Mouse (Mus musculus): ENCODE results near the gene Ackr2. TPM values are rescaled to one million over a fixed set of nuclear protein-coding genes. Genes with fewer than 3 reads are reported as not detected.

Ackr2 gene
- polyA plus RNA-seq (2015; fragmentation: Nextera tagmentation; extraction: Ambion mirVana), result 1.1 and 1.7 TPM in 2 replicates

GRCm38 (mm10) chr9:121898245-121898644 is at the start of gene Ackr2:
Gene Ackr2, plus strand, starts transcription at chr9:121898355.
- 70% methylated on average over 6 of the region's 9 CpGs for WGBS
- Histone ChIP-seq H3K9me3 (replicated peaks) (no peaks in the 10 kb centered on the region), H3K27me3 (no peaks in the 10 kb centered on the region), H3K4me2 (no peak within 1 kb of the TSS), H3K4me1 (no peaks in the 10 kb centered on the region), H3K36me3 (ENCODE audit: poor library complexity, severe bottlenecking) (no peaks in the 10 kb centered on the region), H3K27ac (no peak within 1 kb of the TSS), H3K4me3 (no peak within 1 kb of the TSS), H3K9ac (no peak within 1 kb of the TSS)
- ATAC-seq, result no peak

GRCm38 (mm10) chr9:121854246-121854645 is 43.9 kb upstream of the Ackr2 start:
- no peak overlapping the region for H3K27ac ChIP-seq
- no peak overlapping the region for H3K4me2 ChIP-seq
- H3K4me3 ChIP-seq, result no peak overlapping the region
- H3K27me3 ChIP-seq, result no peaks in the 10 kb centered on the region
- H3K36me3 ChIP-seq (ENCODE audit: poor library complexity, severe bottlenecking), result peaks cover 26% of the 10 kb centered on the region
- 91% methylated on average over 3 of the region's 3 CpGs for WGBS
- H3K9me3 ChIP-seq (replicated peaks), result no peaks in the 10 kb centered on the region
- ATAC-seq, result no peak
- no peak overlapping the region for H3K9ac ChIP-seq
- peaks cover 15% of the 10 kb centered on the region for H3K4me1 ChIP-seq

GRCm38 (mm10) chr9:121856649-121857416 is 41.3 kb upstream of the Ackr2 start:
- Histone ChIP-seq H3K9ac (peak overlapping the region; percentile 90), H3K27me3 (no peaks in the 10 kb centered on the region), H3K27ac (peak overlapping the region; percentile 94), H3K4me2 (peak overlapping the region; percentile 93), H3K9me3 (replicated peaks) (no peaks in the 10 kb centered on the region), H3K4me3 (peak overlapping the region; percentile 81), H3K4me1 (peaks cover 15% of the 10 kb centered on the region), H3K36me3 (ENCODE audit: poor library complexity, severe bottlenecking) (peaks cover 3% of the 10 kb centered on the region)
- ATAC-seq, result no peak; the same call in 1 of the 2 replicates
- WGBS, result 2% methylated on average over 39 of the region's 39 CpGs

GRCm38 (mm10) chr9:121857474-121858152 is 40.5 kb upstream of the Ackr2 start:
- Histone ChIP-seq H3K9me3 (replicated peaks) (no peaks in the 10 kb centered on the region), H3K36me3 (ENCODE audit: poor library complexity, severe bottlenecking) (no peaks in the 10 kb centered on the region), H3K4me1 (peaks cover 15% of the 10 kb centered on the region), H3K4me3 (peak overlapping the region; percentile 81), H3K27me3 (no peaks in the 10 kb centered on the region), H3K27ac (peak overlapping the region; percentile 94), H3K9ac (peak overlapping the region; percentile 90), H3K4me2 (peak overlapping the region; percentile 93)
- peak; percentile 99 for ATAC-seq
- WGBS, result 0% methylated on average over 50 of the region's 70 CpGs

GRCm38 (mm10) chr9:121858153-121858488 is 40.0 kb upstream of the Ackr2 start, which contains the start of gene Higd1a:
Gene Higd1a, minus strand, starts transcription at chr9:121858362.
- 10% methylated on average over 6 of the region's 6 CpGs for WGBS
- ATAC-seq, result no peak
- H3K9me3 ChIP-seq (replicated peaks), result no peaks in the 10 kb centered on the region

GRCm38 (mm10) chr9:121859345-121859744 is 38.8 kb upstream of the Ackr2 start:
- ATAC-seq, result no peak
- no peaks in the 10 kb centered on the region for H3K36me3 ChIP-seq (ENCODE audit: poor library complexity, severe bottlenecking)
- H3K9me3 ChIP-seq (replicated peaks), result no peaks in the 10 kb centered on the region
- 96% methylated on average over 2 of the region's 2 CpGs for WGBS
- H3K9ac ChIP-seq, result no peak overlapping the region
- H3K4me3 ChIP-seq, result no peak overlapping the region
- no peak overlapping the region for H3K27ac ChIP-seq
- H3K27me3 ChIP-seq, result no peaks in the 10 kb centered on the region
- peaks cover 15% of the 10 kb centered on the region for H3K4me1 ChIP-seq
- H3K4me2 ChIP-seq, result no peak overlapping the region

More at GRCm38 (mm10) chr9:121858153-121858488, 40.0 kb upstream of the Ackr2 start, which contains the start of gene Higd1a:
- Histone ChIP-seq H3K9ac (peak within 1 kb of the TSS; percentile 90), H3K27me3 (no peaks in the 10 kb centered on the region), H3K27ac (peak within 1 kb of the TSS; percentile 94), H3K4me3 (peak within 1 kb of the TSS; percentile 81), H3K36me3 (ENCODE audit: poor library complexity, severe bottlenecking) (no peaks in the 10 kb centered on the region), H3K4me2 (peak within 1 kb of the TSS; percentile 93), H3K4me1 (peaks cover 15% of the 10 kb centered on the region)

GRCm38 (mm10) chr9:121860921-121861320 is 37.2 kb upstream of the Ackr2 start:
- Histone ChIP-seq H3K9ac (no peak overlapping the region), H3K9me3 (replicated peaks) (no peaks in the 10 kb centered on the region), H3K4me2 (no peak overlapping the region), H3K4me3 (no peak overlapping the region), H3K27ac (no peak overlapping the region), H3K4me1 (peaks cover 22% of the 10 kb centered on the region), H3K36me3 (ENCODE audit: poor library complexity, severe bottlenecking) (no peaks in the 10 kb centered on the region), H3K27me3 (no peaks in the 10 kb centered on the region)
- ATAC-seq, result no peak
- WGBS, result 85% methylated on average over 2 of the region's 2 CpGs

GRCm38 (mm10) chr9:121864837-121865236 is 33.3 kb upstream of the Ackr2 start:
- H3K27ac ChIP-seq, result no peak overlapping the region
- 0 out of 2 replicates have a peak, but pooled peaks cover 7% of the 10 kb centered on the region for H3K4me1 ChIP-seq
- H3K27me3 ChIP-seq, result no peaks in the 10 kb centered on the region
- H3K36me3 ChIP-seq (ENCODE audit: poor library complexity, severe bottlenecking), result no peaks in the 10 kb centered on the region
- ATAC-seq, result no peak
- 74% methylated on average over 4 of the region's 4 CpGs for WGBS
- H3K9me3 ChIP-seq (replicated peaks), result no peaks in the 10 kb centered on the region
- H3K4me3 ChIP-seq, result no peak overlapping the region
- H3K4me2 ChIP-seq, result no peak overlapping the region
- H3K9ac ChIP-seq, result no peak overlapping the region

- no peak overlapping the region for H3K4me3 ChIP-seq
- no peak for ATAC-seq
- H3K9me3 ChIP-seq (replicated peaks), result no peaks in the 10 kb centered on the region
- no peaks in the 10 kb centered on the region for H3K36me3 ChIP-seq (ENCODE audit: poor library complexity, severe bottlenecking)
- H3K9ac ChIP-seq, result no peak overlapping the region
- H3K4me2 ChIP-seq, result no peak overlapping the region
- 45% methylated on average over 3 of the region's 3 CpGs for WGBS
- H3K27ac ChIP-seq, result no peak overlapping the region
- H3K27me3 ChIP-seq, result no peaks in the 10 kb centered on the region
- peaks cover 13% of the 10 kb centered on the region for H3K4me1 ChIP-seq
Observed at GRCm38 (mm10) chr9:121865425-121866008, 32.6 kb upstream of the Ackr2 start.

- 95% methylated on average over 6 of the region's 6 CpGs for WGBS
- peaks cover 16% of the 10 kb centered on the region for H3K4me1 ChIP-seq
- no peak for ATAC-seq
- H3K4me3 ChIP-seq, result no peak overlapping the region
- H3K27ac ChIP-seq, result no peak overlapping the region
- H3K36me3 ChIP-seq (ENCODE audit: poor library complexity, severe bottlenecking), result no peaks in the 10 kb centered on the region
- H3K9me3 ChIP-seq (replicated peaks), result no peaks in the 10 kb centered on the region
- H3K4me2 ChIP-seq, result no peak overlapping the region
- H3K9ac ChIP-seq, result no peak overlapping the region
- H3K27me3 ChIP-seq, result no peaks in the 10 kb centered on the region
Observed at GRCm38 (mm10) chr9:121867632-121868031, 30.5 kb upstream of the Ackr2 start.

- no peak overlapping the region for H3K4me2 ChIP-seq
- peaks cover 16% of the 10 kb centered on the region for H3K4me1 ChIP-seq
- H3K9ac ChIP-seq, result no peak overlapping the region
- H3K27ac ChIP-seq, result no peak overlapping the region
- H3K9me3 ChIP-seq (replicated peaks), result no peaks in the 10 kb centered on the region
- H3K4me3 ChIP-seq, result no peak overlapping the region
- H3K36me3 ChIP-seq (ENCODE audit: poor library complexity, severe bottlenecking), result no peaks in the 10 kb centered on the region
- ATAC-seq, result no peak
- H3K27me3 ChIP-seq, result no peaks in the 10 kb centered on the region
- 74% methylated on average over 6 of the region's 6 CpGs for WGBS
Observed at GRCm38 (mm10) chr9:121868236-121868635, 29.9 kb upstream of the Ackr2 start.

GRCm38 (mm10) chr9:121869432-121869831 is 28.7 kb upstream of the Ackr2 start:
- WGBS, result 92% methylated on average over 5 of the region's 5 CpGs
- Histone ChIP-seq H3K27me3 (no peaks in the 10 kb centered on the region), H3K9me3 (replicated peaks) (no peaks in the 10 kb centered on the region), H3K36me3 (ENCODE audit: poor library complexity, severe bottlenecking) (no peaks in the 10 kb centered on the region), H3K4me2 (no peak overlapping the region), H3K9ac (no peak overlapping the region), H3K27ac (no peak overlapping the region), H3K4me1 (peaks cover 16% of the 10 kb centered on the region), H3K4me3 (no peak overlapping the region)
- no peak for ATAC-seq

Measured in forebrain, embryonic 13.5 days (tissue).